Mouse (Mus musculus): ENCODE results near the gene Mindy1.

DNA sequence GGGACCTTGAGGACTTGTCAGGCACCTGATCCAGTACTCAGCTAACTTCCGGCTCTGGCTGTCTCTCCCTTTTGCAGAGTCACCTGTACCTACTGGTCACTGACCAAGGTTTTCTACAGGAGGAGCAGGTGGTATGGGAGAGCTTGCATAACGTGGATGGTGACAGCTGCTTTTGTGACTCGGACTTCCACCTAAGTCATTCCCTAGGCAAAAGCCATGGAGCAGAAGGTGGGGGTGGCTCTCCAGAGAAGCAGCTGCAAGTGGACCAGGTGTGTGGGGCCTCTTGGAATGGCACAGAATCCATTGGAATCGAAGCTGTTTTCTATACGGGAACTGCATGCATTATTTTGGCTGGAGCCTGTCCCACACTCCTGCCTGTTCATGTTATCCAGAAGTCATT lies 13.6 kb downstream of the Mindy1 start:
- TF ChIP-seq CTCF (IDR thresholded peaks at IDR 0.05; ENCODE audit: borderline replicate concordance, insufficient read depth, low read length) (no peak), POLR2A (IDR thresholded peaks at IDR 0.05; ENCODE audit: low read depth, low read length) (no peak)

All from embryonic fibroblast, embryonic 13.5 days (primary cell).